Comparison of ENCODE assay signal across 8 mouse cellular contexts in the genomic region with DNA sequence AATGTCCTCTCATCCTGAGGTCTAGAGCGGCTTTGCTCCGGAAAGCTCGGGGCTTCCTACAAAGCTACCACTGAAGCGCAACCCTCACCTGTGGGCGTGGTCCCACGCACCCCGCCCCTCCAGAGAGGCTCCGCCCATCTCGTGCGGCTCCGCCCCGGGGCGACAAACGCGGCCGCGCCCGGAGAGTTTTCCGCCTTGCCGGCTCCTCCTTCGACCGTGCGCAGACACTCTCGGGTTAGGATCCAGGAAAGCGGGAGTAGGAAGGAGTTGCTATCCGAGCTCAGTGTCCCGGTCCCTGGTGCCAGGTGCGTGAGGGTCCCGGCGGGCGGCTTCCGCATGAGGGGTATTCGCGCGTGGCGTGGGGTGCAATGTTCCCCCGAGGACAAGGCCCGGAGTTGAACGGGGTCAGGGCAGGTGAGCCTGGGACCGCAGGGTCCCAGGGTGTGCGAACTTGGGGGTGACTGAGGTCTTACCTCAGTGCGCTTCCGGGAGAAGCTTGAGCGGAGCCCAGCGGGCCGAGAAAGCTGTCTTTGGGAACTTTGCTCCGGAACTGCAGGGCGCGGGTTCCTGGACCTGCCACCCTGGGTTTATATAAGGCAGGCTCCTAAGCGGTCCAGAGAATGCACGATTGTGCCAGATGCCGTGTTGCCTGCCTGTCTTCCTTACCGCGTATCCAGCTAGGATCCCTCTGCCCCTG. TPM values are rescaled to one million over a fixed set of nuclear protein-coding genes. Genes with fewer than 3 reads are reported as not detected.
DNase-seq lines count a peak whose midpoint lies in the region; ATAC-seq lines count a peak whose summit lies in the region.

A gene (plus strand): TSS at position 166 of the 697 bp plus-strand sequence.

- no peaks in the 10 kb centered on the region for H3K36me3 ChIP-seq in hindbrain, embryonic 15.5 days

- H3K27me3 ChIP-seq in hindbrain, embryonic 15.5 days: peaks cover 30% of the 10 kb centered on the region

- peak within 1 kb of the TSS; percentile 49 for H3K4me3 ChIP-seq in hindbrain, embryonic 15.5 days

- peak within 1 kb of the TSS; percentile 95 for H3K4me2 ChIP-seq in hindbrain, embryonic 15.5 days

- ATAC-seq in hindbrain, embryonic 15.5 days (ENCODE audit: low FRiP score, low read depth): 0 out of 2 replicates have a peak, but pooled peaks have one; percentile 38
- ATAC-seq in megakaryocyte progenitor cell, adult 5-6 weeks (replicated peaks; ENCODE audit: poor library complexity): peak; percentile 94

- under 1% methylated on average over 54 of the region's 54 CpGs for WGBS in hindbrain, embryonic 15.5 days

- no peaks in the 10 kb centered on the region for H3K9me3 ChIP-seq in hindbrain, embryonic 15.5 days

- H3K4me1 ChIP-seq in hindbrain, embryonic 15.5 days (replicated peaks): peaks cover 17% of the 10 kb centered on the region

- peak; percentile 82 for DNase-seq in WW6 (ENCODE audit: low read depth, low spot score)
- DNase-seq in cerebellum, postnatal 25 days: peak; percentile 51 to 71
- peak; percentile 90 for DNase-seq in gastrocnemius, adult 18-20 months (ENCODE audit: low spot score)
- DNase-seq in left cerebral cortex, adult 8-10 months (ENCODE audit: low spot score in 2 of 2): peak; percentile 45 to 61
- peak; percentile 50 for DNase-seq in right cerebral cortex, postnatal 14 days
- peak; percentile 91 to 92 for DNase-seq in urinary bladder, postnatal 36 days (ENCODE audit: low spot score in 2 of 2)

- H3K9ac ChIP-seq in hindbrain, embryonic 15.5 days: peak within 1 kb of the TSS; percentile 33

- H3K27ac ChIP-seq in hindbrain, embryonic 15.5 days (replicated peaks): no peak within 1 kb of the TSS

RNA-seq across cellular contexts. Expression of the gene that starts here (rescaled TPM):
- total RNA-seq in gastrocnemius, adult 18-20 months (2021): 100 to 1,000 TPM; 100 to 102 TPM
- 3.1 and 3.6 TPM in 2 replicates for polyA plus RNA-seq in hindbrain, embryonic 15.5 days (2015; fragmentation: Nextera tagmentation; extraction: Ambion mirVana)
- total RNA-seq in left cerebral cortex, adult 8-10 months (2022): 10 to 100 TPM; 33.7 to 40.5 (median 36.4) TPM
- total RNA-seq in megakaryocyte progenitor cell, adult 5-6 weeks (2015): 36.5 and 37.1 TPM in 2 replicates
- 7.3 and 8.1 TPM in 2 replicates for total RNA-seq in megakaryocyte progenitor cell, adult 5-6 weeks (2017)
